Mouse (Mus musculus): ENCODE measurements around the gene Gm20825.
"Not testable (repeated sequence)": the region's sequence is repeated elsewhere in the genome, so short reads cannot be mapped to it uniquely, and the experiment has no call there.

Gm20825 gene

DNA sequence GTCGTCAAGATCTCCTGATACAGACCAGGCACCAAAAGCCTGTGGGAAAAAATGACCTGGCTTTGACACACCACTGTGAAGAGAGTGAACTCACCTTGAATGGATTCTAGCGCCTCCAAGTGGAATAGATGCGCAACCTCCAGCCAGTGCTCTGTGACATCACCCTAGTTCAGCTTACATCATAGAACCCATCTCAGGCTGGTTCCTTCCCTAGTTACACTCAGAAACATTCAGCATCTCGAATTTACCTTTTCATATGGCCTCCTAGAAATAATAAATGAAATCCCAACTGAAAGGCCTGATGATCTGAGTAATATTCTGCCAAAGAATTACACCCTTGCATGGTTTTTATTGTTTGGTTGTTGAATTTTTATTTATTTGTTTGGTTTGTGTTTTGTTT lies at the start of gene Gm20825:
Gene Gm20825, minus strand, starts transcription at position 101 of the 400 bp plus-strand sequence.
- not testable (repeated sequence) for DNase-seq
